Mouse (Mus musculus) E14TG2a.4 (cell line): ENCODE data around the gene Dhx40.

ENCODE experiments used
- CTCF ChIP-seq: conservative IDR thresholded peaks from 2 replicates; pipeline ENCODE4 v1.5.1; 2014; ENCODE audit warnings: low read length
- POU5F1 ChIP-seq: IDR thresholded peaks from 2 replicates; pipeline ENCODE4 v1.6.1; 2014; ENCODE audit warnings: low read length, borderline replicate concordance

GRCm38 (mm10) chr11:86738956-86739355, 68.6 kb downstream of the Dhx40 start:
- TF ChIP-seq CTCF: no peak
- no peak for TF ChIP-seq POU5F1
